Mouse (Mus musculus): ENCODE data around the gene Alox12.

DNA sequence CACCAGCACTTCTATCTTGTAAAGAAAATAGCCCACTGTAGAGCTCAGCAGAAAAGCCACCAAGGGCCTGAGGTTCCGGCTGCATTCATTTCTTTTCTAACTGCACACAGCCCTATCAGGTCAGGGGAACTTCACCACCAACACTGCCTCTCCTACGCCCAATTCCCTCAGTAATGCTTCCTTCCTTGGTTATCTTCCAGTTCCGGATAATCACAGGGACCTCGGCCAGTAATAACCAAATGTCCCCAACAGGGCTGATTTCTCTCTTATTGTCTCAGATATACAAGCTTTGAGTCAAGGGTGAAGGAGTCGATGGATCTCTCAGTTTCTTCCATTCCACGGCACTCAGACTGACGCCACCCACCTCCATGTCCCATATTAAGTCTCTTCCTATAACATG is 47.9 kb downstream of the Alox12 start:
- TF ChIP-seq CTCF (IDR thresholded peaks at IDR 0.05; ENCODE audit: low read depth) (no peak), EP300 (IDR thresholded peaks at IDR 0.05; ENCODE audit: low read depth) (no peak)
